Mouse (Mus musculus) liver, embryonic 11.5 days (tissue): Measurements from ENCODE around the gene 4933411K16Rik. TPM values are rescaled to one million over a fixed set of nuclear protein-coding genes. Genes with fewer than 3 reads are reported as not detected.

Source experiments
- ATAC-seq: fragments of 200-750 bp; cut with Nextera tagmentation; replicated peaks from 2 replicates; pipeline ENCODE4 v1.8.0; 2017; ENCODE audit warnings: moderate number of reproducible peaks, mild to moderate bottlenecking, moderate TSS enrichment, moderate library complexity; ENCODE audit not compliant: low FRiP score
- DNase-seq: peaks from one replicate; pipeline ENCODE4 v3.0.0-alpha.2; 2017; ENCODE audit warnings: low spot score
- H3K27ac ChIP-seq: fragments of 300-500 bp; sonication (generic); 2 replicates; pipeline ENCODE4 v1.5.1; 2014; ENCODE audit warnings: mild to moderate bottlenecking, low read depth, low read length, control low read depth
- H3K27me3 ChIP-seq: fragments of 300-500 bp; sonication (generic); replicated peaks from 2 replicates; pipeline ENCODE4 v1.6.1; 2014; ENCODE audit warnings: low read length, mixed read lengths; ENCODE audit not compliant: control insufficient read depth, insufficient read depth
- H3K36me3 ChIP-seq: fragments of 300-500 bp; sonication (generic); 2 replicates; pipeline ENCODE4 v1.6.1; 2014; ENCODE audit warnings: mild to moderate bottlenecking, low read length, moderate library complexity, mixed read lengths; ENCODE audit not compliant: control insufficient read depth, insufficient read depth
- H3K4me1 ChIP-seq: fragments of 300-500 bp; sonication (generic); replicated peaks from 2 replicates; pipeline ENCODE4 v1.6.1; 2014; ENCODE audit warnings: low read length, mixed read lengths; ENCODE audit not compliant: control insufficient read depth, insufficient read depth
- H3K4me2 ChIP-seq: fragments of 300-500 bp; sonication (generic); 2 replicates; pipeline ENCODE4 v1.6.1; 2014; ENCODE audit warnings: mild to moderate bottlenecking, control low read depth, moderate library complexity
- H3K4me3 ChIP-seq: fragments of 300-500 bp; sonication (generic); 2 replicates; pipeline ENCODE4 v1.5.1; 2014; ENCODE audit warnings: low read depth, low read length, control low read depth
- H3K9ac ChIP-seq: fragments of 300-500 bp; sonication (generic); 2 replicates; pipeline ENCODE4 v1.6.1; 2014; ENCODE audit warnings: low read depth, low read length, control low read depth
- H3K9me3 ChIP-seq: fragments of 300-500 bp; sonication (generic); 2 replicates; pipeline ENCODE4 v1.6.1; 2016; ENCODE audit warnings: low read length, inconsistent platforms, mixed read lengths; ENCODE audit not compliant: control insufficient read depth
- WGBS: fragments of 180-500 bp; shearing (Covaris S2); extraction: QIAGEN DNeasy Blood & Tissue Kit; methylation state at CpG from one replicate; pipeline ENCODE4 v1.1.7; 2014; 5-methylcytosine and 5-hydroxymethylcytosine counted together
- polyA plus RNA-seq: library from polyadenylated mRNA; unstranded; fragments of >200 nt; fragmentation: Nextera tagmentation; extraction: Ambion mirVana; gene quantifications from 2 replicates; pipeline ENCODE4 v1.2.1, GENCODE M21; 2014

Gene 4933411K16Rik
- polyA plus RNA-seq, 1 experiment from 2014 or later = 0.40 TPM

DNA sequence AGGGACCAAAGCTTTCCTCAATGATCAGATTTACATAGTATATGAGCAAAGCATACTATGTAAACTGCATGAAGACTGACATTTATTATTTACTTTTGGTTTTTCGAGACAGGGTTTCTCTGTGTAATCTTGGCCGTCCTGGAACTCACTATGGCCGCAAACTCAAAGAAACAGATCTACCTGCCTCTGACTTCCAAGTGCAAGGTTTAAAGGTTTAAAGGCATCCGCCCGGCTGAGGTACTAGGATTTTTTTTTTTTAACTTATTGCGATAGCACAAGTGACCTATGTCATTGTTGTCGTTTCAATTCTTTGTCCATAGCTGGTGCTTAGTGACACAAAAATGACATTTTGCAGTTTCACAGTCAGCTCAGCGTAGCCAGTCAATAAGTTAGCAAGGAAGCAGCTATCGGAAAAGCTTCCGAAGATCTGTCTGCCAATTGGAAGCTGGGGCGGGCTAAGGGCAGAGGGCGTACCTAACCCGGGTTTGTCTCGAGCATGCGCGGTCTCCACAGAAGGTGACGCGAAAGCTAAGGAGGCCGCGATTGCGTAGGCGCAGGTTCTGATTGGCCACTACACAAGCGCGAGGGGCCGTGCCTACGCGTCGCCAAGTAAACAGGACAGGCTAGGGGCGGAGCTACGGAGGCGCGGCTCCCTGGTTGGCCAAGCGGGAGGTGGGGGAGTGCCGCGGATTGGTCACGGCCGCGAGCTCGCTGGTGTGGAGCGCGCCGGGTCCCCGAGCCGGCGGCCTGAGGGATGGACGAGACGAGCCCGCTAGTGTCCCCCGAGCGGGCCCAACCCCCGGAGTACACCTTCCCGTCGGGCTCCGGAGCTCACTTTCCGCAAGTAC, 37.9 kb downstream of the 4933411K16Rik start, which contains the start of gene Pi4k2a:
Gene Pi4k2a (plus strand): TSS at position 723 of the 848 bp plus-strand sequence.
- H3K27me3 ChIP-seq = no peaks in the 10 kb centered on the region
- peaks cover 25% of the 10 kb centered on the region for H3K4me1 ChIP-seq
- DNase-seq (peak; percentile 96), ATAC-seq (peak; percentile 96)
- peaks cover 4% of the 10 kb centered on the region; the same call in 1 of the 2 replicates for H3K36me3 ChIP-seq
- peak within 1 kb of the TSS; percentile 96 for H3K4me3 ChIP-seq
- under 1% methylated on average over 55 of the region's 55 CpGs for WGBS
- peak within 1 kb of the TSS; percentile 84 for H3K27ac ChIP-seq
- peak within 1 kb of the TSS; percentile 85 for H3K9ac ChIP-seq
- H3K4me2 ChIP-seq = peak within 1 kb of the TSS; percentile 88
- no peaks in the 10 kb centered on the region for H3K9me3 ChIP-seq

DNA sequence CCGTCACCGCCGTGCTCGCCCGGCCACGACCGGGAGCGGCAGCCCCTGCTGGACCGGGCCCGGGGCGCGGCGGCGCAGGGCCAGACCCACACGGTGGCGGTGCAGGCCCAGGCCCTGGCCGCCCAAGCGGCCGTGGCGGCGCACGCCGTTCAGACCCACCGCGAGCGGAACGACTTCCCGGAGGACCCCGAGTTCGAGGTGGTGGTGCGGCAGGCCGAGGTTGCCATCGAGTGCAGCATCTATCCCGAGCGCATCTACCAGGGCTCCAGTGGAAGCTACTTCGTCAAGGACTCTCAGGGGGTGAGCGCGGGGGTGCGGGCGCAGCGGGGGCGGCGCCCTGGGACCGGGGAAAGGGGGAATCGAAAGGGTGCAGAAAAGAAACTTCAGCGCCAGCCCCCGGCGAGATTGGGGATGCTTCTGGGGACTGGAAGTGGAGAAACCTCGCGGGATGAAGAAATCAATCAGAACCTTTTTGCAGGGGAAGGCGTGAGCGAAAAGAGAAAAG, 38.6 kb downstream of the 4933411K16Rik start:
- under 1% methylated on average over 52 of the region's 52 CpGs for WGBS
- H3K9ac ChIP-seq = peak overlapping the region; percentile 85
- ATAC-seq (peak; percentile 37), DNase-seq (peak; percentile 65)
- peaks cover 22% of the 10 kb centered on the region for H3K4me1 ChIP-seq
- peak overlapping the region; percentile 88 for H3K4me2 ChIP-seq
- peak overlapping the region; percentile 96 for H3K4me3 ChIP-seq
- no peaks in the 10 kb centered on the region for H3K9me3 ChIP-seq
- peaks cover 4% of the 10 kb centered on the region; the same call in 1 of the 2 replicates for H3K36me3 ChIP-seq
- H3K27me3 ChIP-seq = no peaks in the 10 kb centered on the region
- peak overlapping the region; percentile 73 for H3K27ac ChIP-seq

DNA sequence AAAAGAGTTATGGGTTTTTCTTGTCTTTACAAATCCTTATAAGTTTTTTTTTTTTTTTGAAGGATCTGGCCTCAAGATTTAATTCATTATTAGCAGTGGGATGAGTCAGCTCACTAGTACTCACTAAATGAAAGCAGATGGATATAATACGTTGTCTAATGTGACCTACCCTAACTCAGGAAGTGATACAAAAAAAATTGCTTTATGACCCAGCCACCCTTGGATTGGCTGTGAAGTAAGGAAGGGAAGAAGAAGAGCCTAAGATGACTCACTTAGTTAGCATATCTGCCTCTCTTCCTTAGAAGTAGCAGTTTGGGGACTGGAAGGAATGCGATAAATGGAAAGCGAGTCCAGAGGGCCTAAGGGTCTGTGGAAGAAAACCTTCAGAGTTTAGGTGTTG, 47.4 kb downstream of the 4933411K16Rik start:
- no peak overlapping the region for H3K4me2 ChIP-seq
- WGBS = 84% methylated on average over 3 of the region's 3 CpGs
- ATAC-seq = no peak
- DNase-seq = no peak
- no peak overlapping the region for H3K9ac ChIP-seq
- H3K4me3 ChIP-seq = no peak overlapping the region
- H3K27me3 ChIP-seq = no peaks in the 10 kb centered on the region
- no peak overlapping the region for H3K27ac ChIP-seq
- no peaks in the 10 kb centered on the region for H3K4me1 ChIP-seq
- H3K9me3 ChIP-seq = no peaks in the 10 kb centered on the region
- H3K36me3 ChIP-seq = peaks cover 6% of the 10 kb centered on the region

Other genes with a start within 250 kb of the 4933411K16Rik start
- 19.5 and 19.9 TPM in 2 replicates for gene Frat1, start 222.3 kb upstream of the 4933411K16Rik start, polyA plus RNA-seq
- gene Frat2, start 204.1 kb upstream of the 4933411K16Rik start, polyA plus RNA-seq = 9.8 and 10.9 TPM in 2 replicates
- 29.5 and 34.0 TPM in 2 replicates for gene Rrp12, start 156.1 kb upstream of the 4933411K16Rik start, polyA plus RNA-seq
- 871 and 874 TPM in 2 replicates for gene Pgam1, start 140.3 kb upstream of the 4933411K16Rik start, polyA plus RNA-seq
- 101 and 109 TPM in 2 replicates for gene Exosc1, start 118.8 kb upstream of the 4933411K16Rik start, polyA plus RNA-seq
- gene Zdhhc16, start 118.8 kb upstream of the 4933411K16Rik start, polyA plus RNA-seq = 58.9 and 63.0 TPM in 2 replicates
- 27.9 and 29.1 TPM in 2 replicates for gene Mms19, start 71.1 kb upstream of the 4933411K16Rik start, polyA plus RNA-seq
- gene Ubtd1, start 70.5 kb upstream of the 4933411K16Rik start, polyA plus RNA-seq = 6.7 and 7.3 TPM in 2 replicates
- gene Ankrd2, start 16.2 kb upstream of the 4933411K16Rik start, polyA plus RNA-seq = not detected in 2 replicates
- gene Hoga1, start 6.6 kb upstream of the 4933411K16Rik start, polyA plus RNA-seq = 8.1 and 10.1 TPM in 2 replicates
- gene Morn4, start 34.1 kb downstream of the 4933411K16Rik start, polyA plus RNA-seq = 9.3 and 10.5 TPM in 2 replicates
- gene Pi4k2a, start 38.2 kb downstream of the 4933411K16Rik start, polyA plus RNA-seq = 17.6 and 18.1 TPM in 2 replicates
- gene Avpi1, start 76.8 kb downstream of the 4933411K16Rik start, polyA plus RNA-seq = 19.9 and 21.6 TPM in 2 replicates
- gene Marveld1, start 95.2 kb downstream of the 4933411K16Rik start, polyA plus RNA-seq = 4.3 and 5.4 TPM in 2 replicates
- gene Zfyve27, start 111.7 kb downstream of the 4933411K16Rik start, polyA plus RNA-seq = 15.2 and 15.8 TPM in 2 replicates
- 3.5 and 5.2 TPM in 2 replicates for gene Sfrp5, start 150.0 kb downstream of the 4933411K16Rik start, polyA plus RNA-seq
- gene Golga7b, start 195.3 kb downstream of the 4933411K16Rik start, polyA plus RNA-seq = not detected in 2 replicates